ENCODE assay signal across 22 mouse cellular contexts in genomic region chr5:23466546-23466945, GRCm38 (mm10). TPM values are rescaled to one million over a fixed set of nuclear protein-coding genes. Genes with fewer than 3 reads are reported as not detected.
DNase-seq lines count a peak whose midpoint lies in the region; ATAC-seq and TF ChIP-seq lines count a peak whose summit lies in the region.
"Had no signal": no experiment of that assay in that cellular context is flagged by ENCODE, and none has a peak within 500 bp of the region (broad histone marks: within the 10 kb centered on the region; RNA-seq: fewer than 3 reads in every experiment).

No protein-coding gene starts in this region.

- ATAC-seq in kidney, embryonic 15.5 days (replicated peaks; ENCODE audit: low FRiP score): no peak
- ATAC-seq: forebrain, embryonic 14.5 days had no signal

- no peak overlapping the region for H3K4me3 ChIP-seq in kidney, adult 2 months (ENCODE audit: insufficient read depth, low read depth, low read length)
- no peak overlapping the region for H3K4me3 ChIP-seq in kidney, embryonic 15.5 days (replicated peaks)
- H3K4me3 ChIP-seq: embryonic facial prominence, embryonic 13.5 days; embryonic facial prominence, embryonic 15.5 days; erythroblast, embryonic 14.5 days; forebrain, embryonic 10.5 days; forebrain, embryonic 12.5 days had no signal

- no peak for TF ChIP-seq POLR2A in kidney, adult 2 months (IDR thresholded peaks at IDR 0.05; ENCODE audit: low read depth, low read length)

- peak; percentile 78 for DNase-seq in kidney, adult 2 months
- DNase-seq in kidney, adult 18-20 months: no peak
- peak; percentile 78 for DNase-seq in kidney, adult 9 months
- peak; percentile 38 to 70 for DNase-seq in kidney, postnatal 36 days
- DNase-seq in kidney, postnatal 4 days: no peak
- DNase-seq: adrenal gland, adult 2 months; adrenal gland, postnatal 10 days; adrenal gland, postnatal 25 days; cerebellum, adult 11 months; cerebellum, adult 18-20 months; cerebellum, adult 8-10 months; cerebellum, adult 9-11 months; cerebellum, postnatal 14 days; cerebellum, postnatal 36 days; embryo, embryonic 11 days had no signal

- H3K9me3 ChIP-seq in kidney, embryonic 15.5 days (replicated peaks): no peaks in the 10 kb centered on the region
- H3K9me3 ChIP-seq: embryonic facial prominence, embryonic 13.5 days; embryonic facial prominence, embryonic 15.5 days; forebrain, embryonic 10.5 days; forebrain, embryonic 12.5 days had no signal

- H3K4me1 ChIP-seq in kidney, adult 2 months (ENCODE audit: control insufficient read depth, insufficient read depth, low read length): peaks cover 6% of the 10 kb centered on the region; the same call in 1 of the 2 replicates
- no peaks in the 10 kb centered on the region for H3K4me1 ChIP-seq in kidney, embryonic 15.5 days
- H3K4me1 ChIP-seq: embryonic facial prominence, embryonic 13.5 days; embryonic facial prominence, embryonic 15.5 days; forebrain, embryonic 10.5 days; forebrain, embryonic 12.5 days had no signal

- H3K36me3 ChIP-seq in kidney, adult 2 months (ENCODE audit: control insufficient read depth, insufficient read depth, low read length): peaks cover 23% of the 10 kb centered on the region
- peaks cover 74% of the 10 kb centered on the region for H3K36me3 ChIP-seq in kidney, embryonic 15.5 days

- WGBS in kidney, adult 2 months: 36% methylated on average over 4 of the region's 4 CpGs
- WGBS in kidney, embryonic 15.5 days: 74% methylated on average over 4 of the region's 4 CpGs

- no peak overlapping the region for H3K9ac ChIP-seq in kidney, embryonic 15.5 days
- H3K9ac ChIP-seq: embryonic facial prominence, embryonic 13.5 days; embryonic facial prominence, embryonic 15.5 days; forebrain, embryonic 12.5 days had no signal

- TF ChIP-seq CTCF in kidney, adult 2 months (conservative IDR thresholded peaks at IDR 0.05; ENCODE audit: insufficient read depth, insufficient read length, low read depth, low read length): no peak

- H3K27ac ChIP-seq in kidney, adult 2 months (ENCODE audit: insufficient read depth, low read depth, low read length): no peak overlapping the region
- no peak overlapping the region for H3K27ac ChIP-seq in kidney, embryonic 15.5 days
- H3K27ac ChIP-seq: embryonic facial prominence, embryonic 13.5 days; embryonic facial prominence, embryonic 15.5 days; forebrain, embryonic 10.5 days; forebrain, embryonic 12.5 days had no signal

- H3K4me2 ChIP-seq in kidney, embryonic 15.5 days: no peak overlapping the region
- H3K4me2 ChIP-seq: embryonic facial prominence, embryonic 13.5 days; embryonic facial prominence, embryonic 15.5 days; forebrain, embryonic 12.5 days had no signal

- H3K27me3 ChIP-seq in kidney, adult 2 months (replicated peaks; ENCODE audit: control insufficient read depth, insufficient read depth, low read length): no peaks in the 10 kb centered on the region
- no peaks in the 10 kb centered on the region for H3K27me3 ChIP-seq in kidney, embryonic 15.5 days
- H3K27me3 ChIP-seq: embryonic facial prominence, embryonic 13.5 days; embryonic facial prominence, embryonic 15.5 days; forebrain, embryonic 12.5 days had no signal

RNA-seq across cellular contexts. Expression of gene Kmt2e, which starts 32.3 kb away (rescaled TPM):
- polyA plus RNA-seq in kidney, adult 2 months (2012; rRNA removed): 18.8 and 19.8 TPM in 2 replicates
- 87.5 and 91.5 TPM in 2 replicates for polyA plus RNA-seq in kidney, embryonic 15.5 days (2015; fragmentation: Nextera tagmentation; extraction: Ambion mirVana)

Comparison
In these comparisons a context has a peak if more than half of its experiments do, and no peak if none do; other contexts are left out.
1. DNase-seq: peak in kidney, adult 2 months (single experiment), kidney, adult 9 months (single experiment) and kidney, postnatal 36 days (2 of 2); none in kidney, adult 18-20 months (single experiment) and kidney, postnatal 4 days (0 of 2).